Mouse (Mus musculus) heart, postnatal 4 days (tissue): ENCODE data around the gene Tpsg1. TPM values are rescaled to one million over a fixed set of nuclear protein-coding genes. Genes with fewer than 3 reads are reported as not detected.

Experiments used
- DNase-seq: peaks from one replicate; pipeline ENCODE4 v3.0.0; 2021
- total RNA-seq, 2 experiments: library from RNA; stranded (reverse); gene quantifications; 2 replicates each; pipeline ENCODE4 v1.2.3; 2021

Tpsg1 gene
- total RNA-seq, 2 experiments from 2014 or later, result 0.24 TPM; not detected in 1

GRCm38 (mm10) chr17:25408302-25408999 is 39.4 kb downstream of the Tpsg1 start:
- no peak for DNase-seq

GRCm38 (mm10) chr17:25409621-25410020 is 40.5 kb downstream of the Tpsg1 start:
- DNase-seq, result no peak

GRCm38 (mm10) chr17:25410180-25410579 is 41.1 kb downstream of the Tpsg1 start:
- no peak for DNase-seq

- no peak for DNase-seq
Measured at GRCm38 (mm10) chr17:25410786-25411185, 41.7 kb downstream of the Tpsg1 start.

- no peak for DNase-seq
Measured at GRCm38 (mm10) chr17:25411251-25411650, 42.2 kb downstream of the Tpsg1 start.

GRCm38 (mm10) chr17:25414209-25414608 is 45.1 kb downstream of the Tpsg1 start:
- DNase-seq, result peak; percentile 75

- DNase-seq, result no peak
Measured at GRCm38 (mm10) chr17:25414917-25415316, 45.8 kb downstream of the Tpsg1 start.

GRCm38 (mm10) chr17:25415421-25415913 is 46.4 kb downstream of the Tpsg1 start:
- peak; percentile 41 for DNase-seq

- DNase-seq, result peak; percentile 69
Measured at GRCm38 (mm10) chr17:25416219-25416618, 47.1 kb downstream of the Tpsg1 start.

- no peak for DNase-seq
Measured at GRCm38 (mm10) chr17:25417990-25418389, 48.9 kb downstream of the Tpsg1 start.

- no peak for DNase-seq
Measured at GRCm38 (mm10) chr17:25418926-25419325, 49.9 kb downstream of the Tpsg1 start.

GRCm38 (mm10) chr17:25420998-25421397 is 51.9 kb downstream of the Tpsg1 start:
- no peak for DNase-seq

Other genes with a start within 250 kb of the Tpsg1 start
- 1 to 10 TPM; 1.4 TPM for gene Ptx4, start 248.5 kb upstream of the Tpsg1 start, total RNA-seq
- 10 to 100 TPM; 25.2 to 25.6 TPM for gene Clcn7, start 235.9 kb upstream of the Tpsg1 start, total RNA-seq
- gene Ccdc154, start 206.8 kb upstream of the Tpsg1 start, total RNA-seq, result not detected
- not detected for gene Gm38655, start 193.8 kb upstream of the Tpsg1 start, total RNA-seq
- 10 to 100 TPM; 14.4 to 17.5 TPM for gene BC003965, start 184.7 kb upstream of the Tpsg1 start, total RNA-seq
- gene Unkl, start 180.9 kb upstream of the Tpsg1 start, total RNA-seq, result 10 to 100 TPM in 1 of 2 experiments, 1 to 10 TPM in 1; 8.5 to 10.4 TPM
- gene Gnptg, start 129.1 kb upstream of the Tpsg1 start, total RNA-seq, result 10 to 100 TPM; 11.2 to 14.9 TPM
- 10 to 100 TPM; 12.7 to 14.0 TPM for gene Tsr3, start 129.1 kb upstream of the Tpsg1 start, total RNA-seq
- under 1 TPM; 0.14 to 0.31 TPM for gene Baiap3, start 112.9 kb upstream of the Tpsg1 start, total RNA-seq
- gene Ube2i, start 94.7 kb upstream of the Tpsg1 start, total RNA-seq, result 100 to 1,000 TPM; 219 to 221 TPM
- gene Prss34, start 70.9 kb upstream of the Tpsg1 start, total RNA-seq, result 1 to 10 TPM; 1.9 to 2.4 TPM
- not detected for gene Prss28, start 60.6 kb upstream of the Tpsg1 start, total RNA-seq
- gene Prss29, start 50.6 kb upstream of the Tpsg1 start, total RNA-seq, result not detected
- 1 to 10 TPM; 3.9 to 6.7 TPM for gene Tpsab1, start 23.7 kb upstream of the Tpsg1 start, total RNA-seq
- gene Tpsb2, start 3.0 kb upstream of the Tpsg1 start, total RNA-seq, result 10 to 100 TPM; 11.1 to 15.7 TPM
- 10 to 100 TPM; 14.5 to 19.1 TPM for gene Cacna1h, start 64.5 kb downstream of the Tpsg1 start, total RNA-seq
- gene Tekt4, start 85.3 kb downstream of the Tpsg1 start, total RNA-seq, result under 1 TPM in 1 of 2 experiments, not detected in 1; 0.26 TPM
- gene Sstr5, start 128.0 kb downstream of the Tpsg1 start, total RNA-seq, result not detected
- under 1 TPM; 0.45 to 0.48 TPM for gene Sox8, start 201.4 kb downstream of the Tpsg1 start, total RNA-seq
- 10 to 100 TPM; 26.2 to 27.6 TPM for gene Lmf1, start 209.8 kb downstream of the Tpsg1 start, total RNA-seq